Mouse (Mus musculus) retina, adult 2 months (tissue): ENCODE measurements around the gene Pak6.

Experiments used
- DNase-seq: peaks from one replicate; pipeline ENCODE4 v3.0.0-alpha.2; 2012; ENCODE audit warnings: low read depth, low spot score

Pak6 gene

GRCm38 (mm10) chr2:118729194-118729593 is 66.1 kb downstream of the Pak6 start:
- no peak for DNase-seq

- no peak for DNase-seq
These were observed 66.9 kb downstream of the Pak6 start for GRCm38 (mm10) chr2:118729816-118730621.

- DNase-seq, result no peak
These were observed 67.5 kb downstream of the Pak6 start for GRCm38 (mm10) chr2:118730622-118730915.

GRCm38 (mm10) chr2:118731981-118732380 is 68.9 kb downstream of the Pak6 start:
- DNase-seq, result no peak

- no peak for DNase-seq
These were observed 70.2 kb downstream of the Pak6 start for GRCm38 (mm10) chr2:118733341-118733740.

- no peak for DNase-seq
These were observed 77.2 kb downstream of the Pak6 start for GRCm38 (mm10) chr2:118740341-118740740.

GRCm38 (mm10) chr2:118741183-118741582 is 78.1 kb downstream of the Pak6 start:
- DNase-seq, result no peak

GRCm38 (mm10) chr2:118743261-118743943 is 80.3 kb downstream of the Pak6 start:
- no peak for DNase-seq

- DNase-seq, result no peak
These were observed 81.5 kb downstream of the Pak6 start for GRCm38 (mm10) chr2:118744621-118745020.

GRCm38 (mm10) chr2:118745232-118745884 is 82.3 kb downstream of the Pak6 start, which contains the start of gene Inafm2:
TSS of gene Inafm2 (plus strand) at chr2:118745758.
- peak; percentile 68 for DNase-seq

- no peak for DNase-seq
These were observed 83.1 kb downstream of the Pak6 start for GRCm38 (mm10) chr2:118745915-118746901.

GRCm38 (mm10) chr2:118747301-118747960 is 84.3 kb downstream of the Pak6 start:
- DNase-seq, result no peak
